Mouse (Mus musculus): Measurements from ENCODE around the gene Tmem53. TPM values are rescaled to one million over a fixed set of nuclear protein-coding genes. Genes with fewer than 3 reads are reported as not detected.

The Tmem53 gene
- polyA plus RNA-seq, 1 experiment from 2014 or later, result 10.7 TPM

GRCm38 (mm10) chr4:117221836-117222235 is 29.9 kb upstream of the Tmem53 start:
- no peaks in the 10 kb centered on the region for H3K27me3 ChIP-seq
- POLR2A ChIA-PET, result no interaction called here
- no peak for TF ChIP-seq CTCF (IDR thresholded peaks at IDR 0.05)
- in situ Hi-C loops (cut with MboI; ENCODE audit: low pct_unique_long_range_greater_than_20kb), result no loop called here
- ATAC-seq (no peak), DNase-seq (ENCODE audit: low read depth, low spot score) (no peak)
- CTCF ChIA-PET, result no interaction called here

DNA sequence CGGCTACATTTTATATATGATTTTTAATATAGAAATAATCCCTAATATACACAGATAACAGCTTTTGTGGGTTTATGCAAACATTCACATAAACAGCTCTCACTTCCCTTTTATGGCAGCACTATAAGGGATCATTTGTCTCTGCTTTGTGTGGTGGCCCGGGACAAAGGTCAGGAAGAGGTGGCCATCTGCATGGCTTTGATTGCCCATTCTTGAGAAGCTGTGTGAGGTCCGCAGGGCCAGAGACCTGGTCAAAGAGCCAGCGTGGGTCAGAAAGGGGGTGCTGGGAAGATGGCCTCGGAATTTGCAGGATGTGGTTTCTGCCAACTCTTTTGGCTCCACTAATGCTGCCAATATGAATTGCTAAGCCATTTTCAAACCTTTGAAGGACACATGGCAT is 28.8 kb upstream of the Tmem53 start:
- in situ Hi-C loops (cut with MboI; ENCODE audit: low pct_unique_long_range_greater_than_20kb), result no loop called here
- CTCF ChIA-PET, result no interaction called here

GRCm38 (mm10) chr4:117224122-117224521 is 27.6 kb upstream of the Tmem53 start:
- ChIA-PET CTCF (no interaction called here), POLR2A (no interaction called here)
- in situ Hi-C loops (cut with MboI; ENCODE audit: low pct_unique_long_range_greater_than_20kb), result no loop called here
- DNase-seq (ENCODE audit: low read depth, low spot score) (no peak), ATAC-seq (no peak)
- no peaks in the 10 kb centered on the region for H3K27me3 ChIP-seq
- no peak for TF ChIP-seq CTCF (IDR thresholded peaks at IDR 0.05)

More for the DNA sequence above, 28.8 kb upstream of the Tmem53 start:
- no peaks in the 10 kb centered on the region for H3K27me3 ChIP-seq
- POLR2A ChIA-PET, result no interaction called here
- DNase-seq (ENCODE audit: low read depth, low spot score), result no peak
- TF ChIP-seq CTCF (IDR thresholded peaks at IDR 0.05), result no peak
- ATAC-seq, result no peak

DNA sequence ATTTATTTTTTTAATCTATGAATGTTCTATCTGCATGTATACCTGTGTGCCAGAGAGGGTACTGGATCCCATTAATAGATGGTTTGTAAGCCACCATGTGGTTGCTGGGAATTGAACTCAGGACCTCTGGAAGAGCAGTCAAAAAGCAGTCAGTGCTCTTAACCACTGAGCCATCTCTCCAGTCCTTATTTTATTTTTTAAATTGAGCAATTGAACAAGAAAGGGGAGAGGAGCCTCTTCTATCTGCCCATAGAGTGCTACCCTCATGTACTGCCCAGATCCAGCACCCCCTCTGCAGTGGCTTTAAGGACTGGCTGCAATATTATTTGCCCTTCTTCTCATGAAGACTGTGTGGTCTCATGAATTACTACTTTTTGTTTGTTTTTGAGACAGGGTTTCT is 26.5 kb upstream of the Tmem53 start:
- H3K27me3 ChIP-seq, result no peaks in the 10 kb centered on the region
- CTCF ChIA-PET, result interaction anchor here (0.6 kb wide), 1 partner anchor 65 kb away, joined by 3 read pairs; no protein-coding TSS in a partner anchor
- ATAC-seq (no peak), DNase-seq (ENCODE audit: low read depth, low spot score) (no peak)
- no peak for TF ChIP-seq CTCF (IDR thresholded peaks at IDR 0.05)
- POLR2A ChIA-PET, result no interaction called here
- in situ Hi-C loops (cut with MboI; ENCODE audit: low pct_unique_long_range_greater_than_20kb), result no loop called here

- H3K27me3 ChIP-seq, result no peaks in the 10 kb centered on the region
- DNase-seq (ENCODE audit: low read depth, low spot score), result no peak
- CTCF ChIA-PET, result interaction anchor here (1.2 kb wide), 1 partner anchor 14 kb away, joined by 4 read pairs; no protein-coding TSS in a partner anchor
- POLR2A ChIA-PET, result no interaction called here
- no peak for ATAC-seq
- no peak for TF ChIP-seq CTCF (IDR thresholded peaks at IDR 0.05)
- in situ Hi-C loops (cut with MboI; ENCODE audit: low pct_unique_long_range_greater_than_20kb), result no loop called here
Measured at GRCm38 (mm10) chr4:117229590-117229989, 22.2 kb upstream of the Tmem53 start.

- POLR2A ChIA-PET, result no interaction called here
- in situ Hi-C loops (cut with MboI; ENCODE audit: low pct_unique_long_range_greater_than_20kb), result no loop called here
Measured at GRCm38 (mm10) chr4:117230331-117230730, 21.4 kb upstream of the Tmem53 start.

GRCm38 (mm10) chr4:117231208-117231607 is 20.5 kb upstream of the Tmem53 start:
- no peak for ATAC-seq
- no peaks in the 10 kb centered on the region for H3K27me3 ChIP-seq
- ChIA-PET CTCF (no interaction called here), POLR2A (no interaction called here)
- no peak for TF ChIP-seq CTCF (IDR thresholded peaks at IDR 0.05)
- in situ Hi-C loops (cut with MboI; ENCODE audit: low pct_unique_long_range_greater_than_20kb), result no loop called here
- no peak for DNase-seq (ENCODE audit: low read depth, low spot score)

More at GRCm38 (mm10) chr4:117230331-117230730, 21.4 kb upstream of the Tmem53 start:
- no peak for DNase-seq (ENCODE audit: low read depth, low spot score)
- CTCF ChIA-PET, result interaction anchor here (1.2 kb wide), 1 partner anchor 15 kb away, joined by 4 read pairs; no protein-coding TSS in a partner anchor
- H3K27me3 ChIP-seq, result no peaks in the 10 kb centered on the region
- TF ChIP-seq CTCF (IDR thresholded peaks at IDR 0.05), result no peak
- ATAC-seq, result no peak

GRCm38 (mm10) chr4:117234166-117234741 is 17.5 kb upstream of the Tmem53 start:
- no peak for TF ChIP-seq CTCF (IDR thresholded peaks at IDR 0.05)

GRCm38 (mm10) chr4:117235822-117236221 is 15.9 kb upstream of the Tmem53 start:
- no peaks in the 10 kb centered on the region for H3K27me3 ChIP-seq
- in situ Hi-C loops (cut with MboI; ENCODE audit: low pct_unique_long_range_greater_than_20kb), result no loop called here
- no peak for TF ChIP-seq CTCF (IDR thresholded peaks at IDR 0.05)
- ATAC-seq, result no peak
- no peak for DNase-seq (ENCODE audit: low read depth, low spot score)
- CTCF ChIA-PET, result no interaction called here
- POLR2A ChIA-PET, result no interaction called here

More at GRCm38 (mm10) chr4:117234166-117234741, 17.5 kb upstream of the Tmem53 start:
- ChIA-PET CTCF (no interaction called here), POLR2A (no interaction called here)
- ATAC-seq (no peak), DNase-seq (ENCODE audit: low read depth, low spot score) (no peak)
- H3K27me3 ChIP-seq, result no peaks in the 10 kb centered on the region
- in situ Hi-C loops (cut with MboI; ENCODE audit: low pct_unique_long_range_greater_than_20kb), result no loop called here

DNA sequence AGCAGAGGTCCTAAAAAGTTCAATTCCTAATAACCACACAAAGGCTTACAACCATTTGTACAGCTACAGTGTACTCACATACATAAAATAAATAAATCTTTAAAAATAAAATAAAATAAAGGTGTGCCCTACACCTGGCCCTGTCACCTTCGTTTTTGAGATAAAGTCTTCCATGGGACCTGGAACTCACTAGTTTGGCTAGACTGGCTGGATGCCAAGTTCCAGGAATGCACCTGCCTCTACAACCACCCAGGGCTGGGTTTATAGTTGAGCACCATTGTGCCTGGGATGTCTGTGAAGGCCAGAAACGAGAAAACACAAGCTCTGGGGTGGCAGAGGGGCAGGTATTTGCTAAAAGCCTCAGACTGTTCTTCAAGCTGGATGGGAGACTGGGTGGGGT is 12.6 kb upstream of the Tmem53 start:
- ChIA-PET CTCF (no interaction called here), POLR2A (no interaction called here)

GRCm38 (mm10) chr4:117240867-117241266 is 10.9 kb upstream of the Tmem53 start:
- POLR2A ChIA-PET, result interaction anchor here (0.6 kb wide), 1 partner anchor 23 kb away, joined by 3 read pairs; no protein-coding TSS in a partner anchor
- H3K27me3 ChIP-seq, result no peaks in the 10 kb centered on the region
- in situ Hi-C loops (cut with MboI; ENCODE audit: low pct_unique_long_range_greater_than_20kb), result no loop called here
- no peak for TF ChIP-seq CTCF (IDR thresholded peaks at IDR 0.05)
- DNase-seq (ENCODE audit: low read depth, low spot score) (no peak), ATAC-seq (no peak)
- CTCF ChIA-PET, result no interaction called here

More for the DNA sequence above, 12.6 kb upstream of the Tmem53 start:
- in situ Hi-C loops (cut with MboI; ENCODE audit: low pct_unique_long_range_greater_than_20kb), result no loop called here
- TF ChIP-seq CTCF (IDR thresholded peaks at IDR 0.05), result no peak
- ATAC-seq, result no peak
- H3K27me3 ChIP-seq, result no peaks in the 10 kb centered on the region
- DNase-seq (ENCODE audit: low read depth, low spot score), result no peak

GRCm38 (mm10) chr4:117250982-117251381 is 769 bp upstream of the Tmem53 start:
- TF ChIP-seq CTCF (IDR thresholded peaks at IDR 0.05), result no peak
- ATAC-seq, result no peak
- ChIA-PET CTCF (no interaction called here), POLR2A (no interaction called here)
- no peak for DNase-seq (ENCODE audit: low read depth, low spot score)
- in situ Hi-C loops (cut with MboI; ENCODE audit: low pct_unique_long_range_greater_than_20kb), result no loop called here
- no peaks in the 10 kb centered on the region for H3K27me3 ChIP-seq
